Mouse (Mus musculus): Measurements from ENCODE around the gene Cd5. TPM values are rescaled to one million over a fixed set of nuclear protein-coding genes. Genes with fewer than 3 reads are reported as not detected.

Cd5 gene
- polyA plus RNA-seq, 1 experiment from 2014 or later = 3.0 TPM

- H3K27ac ChIP-seq (ENCODE audit: low read length) = no peak overlapping the region
- WGBS = 65% methylated on average over 13 of the region's 13 CpGs
- peaks cover 19% of the 10 kb centered on the region for H3K4me1 ChIP-seq (ENCODE audit: control insufficient read depth, insufficient read depth, low read length)
- H3K4me2 ChIP-seq (ENCODE audit: low read depth, low read length) = no peak overlapping the region
- no peaks in the 10 kb centered on the region for H3K27me3 ChIP-seq (ENCODE audit: control insufficient read depth, insufficient read depth, low read length)
- no peaks in the 10 kb centered on the region for H3K36me3 ChIP-seq (ENCODE audit: control insufficient read depth, insufficient read depth)
- ATAC-seq (replicated peaks; ENCODE audit: extremely low read depth, insufficient read depth, low FRiP score) = no peak
- no peak overlapping the region for H3K4me3 ChIP-seq (ENCODE audit: low read length)
- H3K9ac ChIP-seq (ENCODE audit: low read length) = no peak overlapping the region
- H3K9me3 ChIP-seq (replicated peaks; ENCODE audit: control insufficient read depth, low read length) = no peaks in the 10 kb centered on the region
Measured at GRCm38 (mm10) chr19:10724629-10725363, 14.0 kb downstream of the Cd5 start.

GRCm38 (mm10) chr19:10723649-10724048 lies 15.2 kb downstream of the Cd5 start:
- H3K4me2 ChIP-seq (ENCODE audit: low read depth, low read length) = no peak overlapping the region
- H3K27me3 ChIP-seq (ENCODE audit: control insufficient read depth, insufficient read depth, low read length) = no peaks in the 10 kb centered on the region
- H3K4me1 ChIP-seq (ENCODE audit: control insufficient read depth, insufficient read depth, low read length) = peaks cover 24% of the 10 kb centered on the region
- ATAC-seq (replicated peaks; ENCODE audit: extremely low read depth, insufficient read depth, low FRiP score) = no peak
- H3K9ac ChIP-seq (ENCODE audit: low read length) = no peak overlapping the region
- H3K27ac ChIP-seq (ENCODE audit: low read length) = no peak overlapping the region
- WGBS = 55% methylated on average over 5 of the region's 5 CpGs
- no peaks in the 10 kb centered on the region for H3K36me3 ChIP-seq (ENCODE audit: control insufficient read depth, insufficient read depth)
- no peaks in the 10 kb centered on the region for H3K9me3 ChIP-seq (replicated peaks; ENCODE audit: control insufficient read depth, low read length)
- no peak overlapping the region for H3K4me3 ChIP-seq (ENCODE audit: low read length)

- H3K9me3 ChIP-seq (replicated peaks; ENCODE audit: control insufficient read depth, low read length) = no peaks in the 10 kb centered on the region
- no peak for ATAC-seq (replicated peaks; ENCODE audit: extremely low read depth, insufficient read depth, low FRiP score)
- no peak overlapping the region for H3K4me3 ChIP-seq (ENCODE audit: low read length)
- peaks cover 25% of the 10 kb centered on the region for H3K4me1 ChIP-seq (ENCODE audit: control insufficient read depth, insufficient read depth, low read length)
- H3K27ac ChIP-seq (ENCODE audit: low read length) = no peak overlapping the region
- no peaks in the 10 kb centered on the region for H3K36me3 ChIP-seq (ENCODE audit: control insufficient read depth, insufficient read depth)
- no peak overlapping the region for H3K4me2 ChIP-seq (ENCODE audit: low read depth, low read length)
- WGBS = 14% methylated on average over 13 of the region's 13 CpGs
- peak overlapping the region; percentile 30; the same call in 1 of the 2 replicates for H3K9ac ChIP-seq (ENCODE audit: low read length)
- no peaks in the 10 kb centered on the region for H3K27me3 ChIP-seq (ENCODE audit: control insufficient read depth, insufficient read depth, low read length)
Measured at GRCm38 (mm10) chr19:10723084-10723483, 15.7 kb downstream of the Cd5 start.

- ATAC-seq (replicated peaks; ENCODE audit: extremely low read depth, insufficient read depth, low FRiP score) = no peak
- H3K4me3 ChIP-seq (ENCODE audit: low read length) = no peak overlapping the region
- H3K9me3 ChIP-seq (replicated peaks; ENCODE audit: control insufficient read depth, low read length) = no peaks in the 10 kb centered on the region
- no peak overlapping the region for H3K27ac ChIP-seq (ENCODE audit: low read length)
- H3K4me1 ChIP-seq (ENCODE audit: control insufficient read depth, insufficient read depth, low read length) = peaks cover 27% of the 10 kb centered on the region
- H3K36me3 ChIP-seq (ENCODE audit: control insufficient read depth, insufficient read depth) = no peaks in the 10 kb centered on the region
- 52% methylated on average over 5 of the region's 5 CpGs for WGBS
- H3K4me2 ChIP-seq (ENCODE audit: low read depth, low read length) = no peak overlapping the region
- H3K9ac ChIP-seq (ENCODE audit: low read length) = no peak overlapping the region
- H3K27me3 ChIP-seq (ENCODE audit: control insufficient read depth, insufficient read depth, low read length) = no peaks in the 10 kb centered on the region
Measured at GRCm38 (mm10) chr19:10721064-10721463, 17.7 kb downstream of the Cd5 start.

GRCm38 (mm10) chr19:10720524-10720923 lies 18.3 kb downstream of the Cd5 start:
- Histone ChIP-seq H3K36me3 (ENCODE audit: control insufficient read depth, insufficient read depth) (no peaks in the 10 kb centered on the region), H3K4me1 (ENCODE audit: control insufficient read depth, insufficient read depth, low read length) (peaks cover 27% of the 10 kb centered on the region), H3K9me3 (replicated peaks; ENCODE audit: control insufficient read depth, low read length) (no peaks in the 10 kb centered on the region), H3K27ac (ENCODE audit: low read length) (peak overlapping the region; percentile 51), H3K4me3 (ENCODE audit: low read length) (no peak overlapping the region), H3K4me2 (ENCODE audit: low read depth, low read length) (no peak overlapping the region), H3K27me3 (ENCODE audit: control insufficient read depth, insufficient read depth, low read length) (no peaks in the 10 kb centered on the region), H3K9ac (ENCODE audit: low read length) (peak overlapping the region; percentile 21)
- no peak for ATAC-seq (replicated peaks; ENCODE audit: extremely low read depth, insufficient read depth, low FRiP score)
- 37% methylated on average over 3 of the region's 3 CpGs for WGBS

GRCm38 (mm10) chr19:10719751-10720150 lies 19.1 kb downstream of the Cd5 start:
- no peak overlapping the region for H3K4me2 ChIP-seq (ENCODE audit: low read depth, low read length)

GRCm38 (mm10) chr19:10718251-10718775 lies 20.5 kb downstream of the Cd5 start:
- ATAC-seq (replicated peaks; ENCODE audit: extremely low read depth, insufficient read depth, low FRiP score) = 0 out of 2 replicates have a peak, but pooled peaks have one; percentile 12
- H3K9ac ChIP-seq (ENCODE audit: low read length) = no peak overlapping the region

More at GRCm38 (mm10) chr19:10719751-10720150, 19.1 kb downstream of the Cd5 start:
- 40% methylated on average over 2 of the region's 2 CpGs for WGBS
- no peaks in the 10 kb centered on the region for H3K9me3 ChIP-seq (replicated peaks; ENCODE audit: control insufficient read depth, low read length)
- no peaks in the 10 kb centered on the region for H3K36me3 ChIP-seq (ENCODE audit: control insufficient read depth, insufficient read depth)
- no peaks in the 10 kb centered on the region for H3K27me3 ChIP-seq (ENCODE audit: control insufficient read depth, insufficient read depth, low read length)
- H3K4me1 ChIP-seq (ENCODE audit: control insufficient read depth, insufficient read depth, low read length) = peaks cover 27% of the 10 kb centered on the region
- ATAC-seq (replicated peaks; ENCODE audit: extremely low read depth, insufficient read depth, low FRiP score) = no peak
- no peak overlapping the region for H3K27ac ChIP-seq (ENCODE audit: low read length)
- no peak overlapping the region for H3K4me3 ChIP-seq (ENCODE audit: low read length)
- peak overlapping the region; percentile 21 for H3K9ac ChIP-seq (ENCODE audit: low read length)

GRCm38 (mm10) chr19:10715476-10715875 lies 23.3 kb downstream of the Cd5 start:
- no peak overlapping the region for H3K9ac ChIP-seq (ENCODE audit: low read length)
- WGBS = 83% methylated on average over 6 of the region's 6 CpGs
- no peak overlapping the region for H3K27ac ChIP-seq (ENCODE audit: low read length)
- peaks cover 29% of the 10 kb centered on the region for H3K36me3 ChIP-seq (ENCODE audit: control insufficient read depth, insufficient read depth)
- H3K27me3 ChIP-seq (ENCODE audit: control insufficient read depth, insufficient read depth, low read length) = no peaks in the 10 kb centered on the region
- H3K4me3 ChIP-seq (ENCODE audit: low read length) = no peak overlapping the region
- H3K4me2 ChIP-seq (ENCODE audit: low read depth, low read length) = no peak overlapping the region
- H3K9me3 ChIP-seq (replicated peaks; ENCODE audit: control insufficient read depth, low read length) = no peaks in the 10 kb centered on the region
- no peak for ATAC-seq (replicated peaks; ENCODE audit: extremely low read depth, insufficient read depth, low FRiP score)
- H3K4me1 ChIP-seq (ENCODE audit: control insufficient read depth, insufficient read depth, low read length) = peaks cover 19% of the 10 kb centered on the region

More at GRCm38 (mm10) chr19:10718251-10718775, 20.5 kb downstream of the Cd5 start:
- 50% methylated on average over 7 of the region's 7 CpGs for WGBS
- peak overlapping the region; percentile 2; the same call in 1 of the 2 replicates for H3K27ac ChIP-seq (ENCODE audit: low read length)
- H3K27me3 ChIP-seq (ENCODE audit: control insufficient read depth, insufficient read depth, low read length) = no peaks in the 10 kb centered on the region
- peaks cover 1% of the 10 kb centered on the region; the same call in 1 of the 2 replicates for H3K36me3 ChIP-seq (ENCODE audit: control insufficient read depth, insufficient read depth)
- peaks cover 23% of the 10 kb centered on the region for H3K4me1 ChIP-seq (ENCODE audit: control insufficient read depth, insufficient read depth, low read length)
- H3K4me2 ChIP-seq (ENCODE audit: low read depth, low read length) = no peak overlapping the region
- no peaks in the 10 kb centered on the region for H3K9me3 ChIP-seq (replicated peaks; ENCODE audit: control insufficient read depth, low read length)
- no peak overlapping the region for H3K4me3 ChIP-seq (ENCODE audit: low read length)

- H3K4me2 ChIP-seq (ENCODE audit: low read depth, low read length) = no peak overlapping the region
- no peak for ATAC-seq (replicated peaks; ENCODE audit: extremely low read depth, insufficient read depth, low FRiP score)
- 46% methylated on average over 4 of the region's 4 CpGs for WGBS
- no peak overlapping the region for H3K4me3 ChIP-seq (ENCODE audit: low read length)
- no peak overlapping the region for H3K9ac ChIP-seq (ENCODE audit: low read length)
- H3K9me3 ChIP-seq (replicated peaks; ENCODE audit: control insufficient read depth, low read length) = no peaks in the 10 kb centered on the region
- H3K27me3 ChIP-seq (ENCODE audit: control insufficient read depth, insufficient read depth, low read length) = no peaks in the 10 kb centered on the region
- H3K36me3 ChIP-seq (ENCODE audit: control insufficient read depth, insufficient read depth) = peaks cover 29% of the 10 kb centered on the region
- H3K4me1 ChIP-seq (ENCODE audit: control insufficient read depth, insufficient read depth, low read length) = peaks cover 19% of the 10 kb centered on the region
- no peak overlapping the region for H3K27ac ChIP-seq (ENCODE audit: low read length)
Measured at GRCm38 (mm10) chr19:10714682-10715475, 23.9 kb downstream of the Cd5 start.
